Comparison of ENCODE assay signal across 8 mouse cellular contexts in the genomic region with DNA sequence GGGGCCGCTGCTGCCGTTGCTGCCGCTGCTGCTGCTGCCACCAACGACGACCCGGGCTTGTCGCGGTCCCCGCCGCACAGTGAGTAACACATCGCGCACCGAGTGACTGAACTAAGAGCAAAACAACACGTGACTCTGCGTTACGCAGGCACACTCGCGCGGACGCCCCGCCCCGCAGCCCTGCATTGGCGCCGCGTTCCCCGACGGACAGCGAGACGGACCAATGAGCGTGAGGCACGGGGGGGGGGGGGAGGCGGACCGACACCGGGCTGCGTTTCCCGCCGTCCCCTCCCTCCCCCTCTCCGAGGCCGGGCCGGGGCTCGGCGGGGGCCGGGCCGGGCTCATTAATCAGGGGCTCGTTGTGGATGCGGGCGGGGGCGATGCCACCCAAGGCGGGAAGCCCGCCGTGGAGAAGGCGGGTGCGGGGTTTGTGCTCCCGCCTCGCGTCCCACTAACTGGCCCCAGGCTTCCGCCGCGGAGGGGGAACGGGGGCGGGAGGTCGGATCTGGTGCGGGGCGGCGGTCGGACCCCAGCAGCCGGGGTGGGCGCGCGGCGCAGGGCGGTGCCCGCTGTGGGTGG. TPM values are rescaled to one million over a fixed set of nuclear protein-coding genes. Genes with fewer than 3 reads are reported as not detected.
DNase-seq lines count a peak whose midpoint lies in the region; ATAC-seq lines count a peak whose summit lies in the region.

No protein-coding gene starts in this region.

- intact Hi-C loops in gastrocnemius, postnatal 14 days (cut with DNase I; ENCODE audit: low total_unique reads), result loop anchor here (5.0 to 10.0 kb wide), 3 partner anchors 166 to 432 kb away; no protein-coding TSS in a partner anchor

- peak; percentile 96 to 99 for DNase-seq in adrenal gland, adult 18-20 months (ENCODE audit: low spot score in 2 of 2)
- peak; percentile 97 for DNase-seq in embryo, embryonic 10.5 days (ENCODE audit: low spot score)
- DNase-seq in gastrocnemius, postnatal 14 days, result peak; percentile 97
- peak; percentile 93 to 98 for DNase-seq in left cerebral cortex, adult 9 months (ENCODE audit: low spot score in 2 of 2)
- peak; percentile 98 for DNase-seq in right cerebral cortex, postnatal 10 days (ENCODE audit: low spot score in 2 of 2)
- peak; percentile 96 for DNase-seq in urinary bladder, postnatal 14 days (ENCODE audit: low spot score)

- peak; percentile 89 for ATAC-seq in inflammation-experienced regulatory T-cells, adult 6 months
- ATAC-seq in megakaryocyte progenitor cell, adult 5-6 weeks (replicated peaks; ENCODE audit: poor library complexity), result peak; percentile 75

RNA-seq across cellular contexts. Expression of a gene that starts 0.7 kb away (rescaled TPM):
- 10 to 100 TPM; 34.3 to 52.8 TPM for total RNA-seq in adrenal gland, adult 18-20 months (2021)
- total RNA-seq in gastrocnemius, postnatal 14 days (2021), result 10 to 100 TPM in 1 of 2 experiments, 1 to 10 TPM in 1; 7.9 to 12.3 TPM
- polyA plus RNA-seq in inflammation-experienced regulatory T-cells, adult 6 months (2017; shearing (Covaris generic)), result under 1 TPM in 2 of 3 experiments, not detected in 1; 0.72 to 0.73 TPM
- 4.6 and 6.0 TPM in 2 replicates for total RNA-seq in megakaryocyte progenitor cell, adult 5-6 weeks (2015)
- 2.7 and 4.9 TPM in 2 replicates for total RNA-seq in megakaryocyte progenitor cell, adult 5-6 weeks (2017)

Comparison
In these comparisons a context has a peak if more than half of its experiments do, and no peak if none do; other contexts are left out.
1. Peak in every context shown above with its lines: DNase-seq and ATAC-seq.